Mouse (Mus musculus) C2C12 (cell line): ENCODE data around the gene Slc35f4.

Experiments used
- CEBPB ChIP-seq: IDR thresholded peaks from one replicate; pipeline ENCODE4 v1.6.1; 2011; ENCODE audit warnings: low read depth, mild to moderate bottlenecking, control low read depth, moderate library complexity
- CTCF ChIP-seq: IDR thresholded peaks from one replicate; pipeline ENCODE4 v1.5.1; 2011; ENCODE audit not compliant: control insufficient read depth, insufficient read depth, insufficient read length
- FOSL1 ChIP-seq: IDR thresholded peaks from one replicate; pipeline ENCODE4 v1.8.0; 2011; ENCODE audit warnings: mild to moderate bottlenecking, low read length; ENCODE audit not compliant: poor library complexity, insufficient read depth, severe bottlenecking
- MYOG ChIP-seq: IDR thresholded peaks from one replicate; pipeline ENCODE4 v1.6.1; 2011; ENCODE audit not compliant: control insufficient read depth, insufficient read length; ENCODE audit errors: extremely low read depth

- TF ChIP-seq CTCF (no peak), CEBPB (no peak), FOSL1 (no peak), MYOG (no peak)
These were observed 225.5 kb downstream of the Slc35f4 start for GRCm38 (mm10) chr14:49300326-49300725.
